Mouse (Mus musculus) G1E (cell line): Measurements from ENCODE around the gene Nr2c2ap. TPM values are rescaled to one million over a fixed set of nuclear protein-coding genes. Genes with fewer than 3 reads are reported as not detected.
A peak's percentile ranks its signal among the peaks of the same experiment; 100 is the strongest.

ENCODE experiments used
- ATAC-seq: 2 replicates; pipeline ENCODE4 v1.8.0; 2016; ENCODE audit warnings: mild to moderate bottlenecking; ENCODE audit not compliant: insufficient number of reproducible peaks, poor library complexity, low FRiP score, severe bottlenecking; ENCODE audit errors: extremely low read depth
- DNase-seq: peaks from one replicate; pipeline ENCODE4 v3.0.0; 2012; ENCODE audit warnings: low spot score
- H3K27me3 ChIP-seq: 2 replicates; pipeline ENCODE4 v1.6.1; 2012; ENCODE audit warnings: mild to moderate bottlenecking, low read length, inconsistent platforms; ENCODE audit not compliant: insufficient read depth
- H3K36me3 ChIP-seq: replicated peaks from 2 replicates; pipeline ENCODE3; 2012; ENCODE audit warnings: mild to moderate bottlenecking, inconsistent platforms
- H3K4me1 ChIP-seq: 2 replicates; pipeline ENCODE4 v1.6.1; 2012; ENCODE audit warnings: low read depth, low read length, inconsistent platforms, mixed read lengths; ENCODE audit not compliant: insufficient read depth
- H3K4me3 ChIP-seq: 2 replicates; pipeline ENCODE4 v1.5.1; 2012; ENCODE audit warnings: low read depth, mild to moderate bottlenecking, inconsistent platforms, low read length, moderate library complexity, mixed read lengths
- H3K9me3 ChIP-seq: replicated peaks from 2 replicates; pipeline ENCODE4 v1.6.1; 2012; ENCODE audit warnings: inconsistent platforms
- CTCF ChIP-seq: IDR thresholded peaks from 2 replicates; pipeline ENCODE4 v1.5.1; 2012; ENCODE audit warnings: low read depth, low read length, inconsistent platforms, mixed read lengths
- GATA1 ChIP-seq: IDR thresholded peaks from 2 replicates; pipeline ENCODE4 v1.6.1; 2012; ENCODE audit warnings: borderline replicate concordance, low read length, inconsistent platforms, mixed read lengths
- GATA2 ChIP-seq: IDR thresholded peaks from 2 replicates; pipeline ENCODE4 v1.6.1; 2012; ENCODE audit warnings: low read depth, low read length, inconsistent platforms, borderline replicate concordance
- POLR2AphosphoS5 ChIP-seq: IDR thresholded peaks from 2 replicates; pipeline ENCODE4 v1.6.1; 2012; ENCODE audit warnings: low read depth, low read length, inconsistent platforms; ENCODE audit not compliant: insufficient replicate concordance
- TAL1 ChIP-seq: conservative IDR thresholded peaks from 2 replicates; pipeline ENCODE4 v1.6.1; 2012; ENCODE audit warnings: low read depth, low read length, inconsistent platforms, mixed read lengths
- polyA plus RNA-seq: library from polyadenylated mRNA; stranded (reverse); fragments of >175 nt; gene quantifications from 2 replicates; pipeline ENCODE4 v1.2.3, GENCODE M21; 2012
- total RNA-seq, 2 experiments: library from RNA; stranded (forward) in 1 of 2; stranded (reverse) in 1 of 2; fragments of 200-1000 nt in 1 of 2; fragments of >200 nt in 1 of 2; fragmentation: Nextera tagmentation in 1 of 2; gene quantifications; 2 replicates each; pipeline ENCODE4 v1.2.3; 2014 to 2017

Nr2c2ap gene
- total and polyA plus RNA-seq, 3 experiments = 8.5 to 19.4 (median 12.0) TPM

DNA sequence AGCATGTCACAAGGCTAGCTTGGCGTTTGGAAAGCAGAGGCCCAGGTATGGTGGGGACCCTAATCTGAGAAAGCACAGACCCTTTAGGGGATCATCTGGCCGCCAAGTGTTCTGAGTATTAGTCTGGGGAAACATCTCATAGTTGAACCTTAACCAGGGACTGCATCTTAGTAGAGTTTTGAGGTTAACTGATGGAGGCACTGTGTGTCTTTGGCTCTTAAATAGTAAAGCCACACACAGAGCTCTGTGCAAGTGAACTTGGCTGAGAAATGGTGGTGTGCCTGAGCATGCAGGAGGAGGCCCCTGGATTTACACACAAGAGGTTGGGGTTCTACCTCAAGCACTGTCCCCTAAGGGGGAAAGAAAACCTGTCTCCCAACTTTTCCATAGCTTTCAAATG, 47.1 kb downstream of the Nr2c2ap start:
- Histone ChIP-seq H3K36me3 (peaks cover 85% of the 10 kb centered on the region), H3K4me1 (peaks cover 46% of the 10 kb centered on the region), H3K9me3 (no peaks in the 10 kb centered on the region), H3K4me3 (no peak overlapping the region), H3K27me3 (no peaks in the 10 kb centered on the region)
- no peak for ATAC-seq
- TF ChIP-seq TAL1 = no peak
- TF ChIP-seq CTCF = no peak
- TF ChIP-seq GATA1 = no peak
- no peak for TF ChIP-seq POLR2AphosphoS5
- no peak for TF ChIP-seq GATA2
- DNase-seq = no peak

DNA sequence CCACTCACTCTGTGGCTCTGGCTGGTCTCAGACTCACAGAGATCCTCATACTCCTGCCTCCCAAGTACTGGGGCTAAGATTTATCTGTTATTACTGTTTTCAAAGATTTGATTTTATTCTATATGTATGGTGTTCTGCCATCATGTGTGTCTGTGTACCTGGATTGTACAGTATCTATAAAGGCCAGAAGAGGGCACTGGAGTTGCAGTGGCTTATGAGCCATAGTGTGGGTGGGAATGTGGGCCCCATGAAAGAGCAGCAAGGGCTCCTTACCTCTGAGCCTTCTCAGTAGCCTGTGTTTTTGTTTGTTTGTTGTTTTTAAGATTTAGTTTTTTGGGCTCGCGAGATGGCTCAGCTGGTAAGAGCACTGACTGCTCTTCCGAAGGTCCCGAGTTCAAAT, 47.9 kb downstream of the Nr2c2ap start:
- H3K4me3 ChIP-seq = no peak overlapping the region
- no peaks in the 10 kb centered on the region for H3K9me3 ChIP-seq
- no peak for TF ChIP-seq POLR2AphosphoS5
- no peak for TF ChIP-seq GATA1
- no peak for TF ChIP-seq CTCF
- TF ChIP-seq GATA2 = no peak
- no peak for TF ChIP-seq TAL1
- ATAC-seq (no peak), DNase-seq (no peak)
- H3K27me3 ChIP-seq = no peaks in the 10 kb centered on the region
- H3K4me1 ChIP-seq = peaks cover 38% of the 10 kb centered on the region
- peaks cover 87% of the 10 kb centered on the region for H3K36me3 ChIP-seq

DNA sequence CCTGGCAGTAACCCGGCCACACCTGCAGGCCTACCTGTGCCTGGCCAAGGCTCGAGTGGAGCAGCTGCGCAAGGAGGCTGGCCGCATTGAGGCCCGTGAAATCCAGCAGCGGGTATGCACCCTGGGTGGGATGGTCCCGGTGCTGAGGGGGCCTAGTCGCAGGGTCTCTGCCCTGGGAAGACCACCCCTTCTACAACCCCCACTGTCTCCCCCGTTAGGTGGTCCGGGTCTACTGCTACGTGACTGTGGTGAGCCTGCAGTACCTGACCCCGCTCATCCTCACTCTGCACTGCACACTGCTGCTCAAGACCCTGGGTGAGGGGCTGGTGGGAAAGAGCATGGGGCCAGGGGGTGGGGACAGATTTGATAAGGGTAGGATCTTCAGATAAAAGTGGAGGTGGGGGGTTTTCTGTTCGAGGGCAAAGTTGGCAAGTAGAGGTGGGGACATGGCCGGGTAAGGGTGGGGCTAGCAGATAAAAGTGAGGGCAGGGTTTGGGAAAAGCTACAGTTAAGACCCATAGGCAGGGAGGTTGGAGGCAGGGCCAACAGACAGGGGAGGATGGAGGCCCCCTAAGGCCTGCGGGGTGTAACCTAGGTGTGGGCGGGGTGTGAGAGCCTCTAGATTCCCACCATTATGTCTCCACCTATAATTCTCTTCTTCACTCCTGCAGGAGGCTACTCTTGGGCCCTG, 50.2 kb downstream of the Nr2c2ap start:
- Histone ChIP-seq H3K9me3 (no peaks in the 10 kb centered on the region), H3K4me3 (peak overlapping the region; percentile 45; the same call in 1 of the 2 replicates), H3K36me3 (peaks cover 87% of the 10 kb centered on the region), H3K4me1 (peaks cover 33% of the 10 kb centered on the region), H3K27me3 (no peaks in the 10 kb centered on the region)
- no peak for ATAC-seq
- no peak for TF ChIP-seq POLR2AphosphoS5
- no peak for TF ChIP-seq GATA2
- TF ChIP-seq GATA1 = no peak
- TF ChIP-seq TAL1 = no peak
- TF ChIP-seq CTCF = no peak
- no peak for DNase-seq

DNA sequence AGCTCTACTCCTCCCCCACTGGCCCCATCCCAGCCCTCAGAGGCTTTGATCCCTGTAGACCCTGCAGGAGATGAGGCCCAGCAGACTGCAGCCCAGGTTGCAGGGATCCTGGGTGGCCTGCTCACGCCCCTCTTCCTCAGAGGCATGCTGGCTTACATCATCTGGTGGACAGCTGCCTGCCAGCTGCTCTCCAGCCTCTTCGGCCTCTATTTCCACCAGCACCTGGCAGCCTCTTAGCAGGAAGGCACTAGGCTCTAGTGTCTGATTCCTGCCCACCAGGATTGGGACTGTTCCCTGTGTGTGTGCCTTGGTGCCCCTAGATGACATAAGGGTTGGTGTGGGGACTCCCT, 50.7 kb downstream of the Nr2c2ap start:
- Histone ChIP-seq H3K4me3 (no peak overlapping the region; the same call in 1 of the 2 replicates), H3K36me3 (peaks cover 87% of the 10 kb centered on the region), H3K9me3 (no peaks in the 10 kb centered on the region), H3K27me3 (no peaks in the 10 kb centered on the region), H3K4me1 (peaks cover 32% of the 10 kb centered on the region)
- no peak for TF ChIP-seq GATA2
- TF ChIP-seq CTCF = no peak
- TF ChIP-seq TAL1 = no peak
- TF ChIP-seq POLR2AphosphoS5 = no peak
- no peak for TF ChIP-seq GATA1
- DNase-seq (no peak), ATAC-seq (no peak)

DNA sequence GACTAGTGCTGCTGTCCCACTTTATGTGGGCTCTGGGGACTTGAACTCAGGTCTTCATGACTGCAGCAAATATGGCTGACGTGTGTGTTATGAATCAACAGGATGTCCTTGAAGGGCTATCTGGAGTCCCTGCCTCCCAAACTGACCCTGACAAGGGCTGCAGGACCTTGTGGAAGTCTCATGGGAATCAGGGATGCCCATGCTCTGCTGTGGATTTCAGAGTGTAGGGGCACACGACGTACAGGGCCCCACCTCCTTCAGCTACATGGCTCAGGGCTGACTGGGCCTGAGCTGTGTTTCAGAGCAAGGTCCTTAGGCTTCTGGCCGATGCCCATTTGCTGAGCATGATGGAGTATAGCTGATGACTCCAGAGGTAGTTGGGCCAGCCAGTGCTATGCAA, 52.1 kb downstream of the Nr2c2ap start:
- DNase-seq = no peak
- no peak for TF ChIP-seq GATA1
- ATAC-seq = no peak
- H3K4me3 ChIP-seq = no peak overlapping the region
- peaks cover 88% of the 10 kb centered on the region for H3K36me3 ChIP-seq
- H3K27me3 ChIP-seq = no peaks in the 10 kb centered on the region
- H3K4me1 ChIP-seq = peaks cover 31% of the 10 kb centered on the region
- no peaks in the 10 kb centered on the region for H3K9me3 ChIP-seq

Other genes starting within 250 kb of the Nr2c2ap start
Only the 20 nearest of the 24 such genes appear.
- 7.3 TPM in 1 of 2 replicates, not detected in the other for gene Yjefn3, start 228.6 kb upstream of the Nr2c2ap start, total RNA-seq (2014; fragmentation: Nextera tagmentation)
- 2.1 TPM in 2 replicates for gene Yjefn3, start 228.6 kb upstream of the Nr2c2ap start, total RNA-seq (2017)
- gene Yjefn3, start 228.6 kb upstream of the Nr2c2ap start, polyA plus RNA-seq = 1.8 and 2.3 TPM in 2 replicates
- gene Gatad2a, start 134.9 kb upstream of the Nr2c2ap start, total RNA-seq (2014; fragmentation: Nextera tagmentation) = 99.3 and 101 TPM in 2 replicates
- gene Gatad2a, start 134.9 kb upstream of the Nr2c2ap start, total RNA-seq (2017) = 44.4 and 52.2 TPM in 2 replicates
- 104 and 139 TPM in 2 replicates for gene Gatad2a, start 134.9 kb upstream of the Nr2c2ap start, polyA plus RNA-seq
- 49.6 and 53.2 TPM in 2 replicates for gene Mau2, start 88.6 kb upstream of the Nr2c2ap start, total RNA-seq (2014; fragmentation: Nextera tagmentation)
- 35.4 and 37.8 TPM in 2 replicates for gene Mau2, start 88.6 kb upstream of the Nr2c2ap start, total RNA-seq (2017)
- gene Mau2, start 88.6 kb upstream of the Nr2c2ap start, polyA plus RNA-seq = 29.6 and 34.2 TPM in 2 replicates
- 17.9 and 43.3 TPM in 2 replicates for gene Sugp1, start 88.5 kb upstream of the Nr2c2ap start, total RNA-seq (2014; fragmentation: Nextera tagmentation)
- gene Sugp1, start 88.5 kb upstream of the Nr2c2ap start, total RNA-seq (2017) = 33.1 and 36.0 TPM in 2 replicates
- 44.9 and 52.9 TPM in 2 replicates for gene Sugp1, start 88.5 kb upstream of the Nr2c2ap start, polyA plus RNA-seq
- gene Tm6sf2, start 58.4 kb upstream of the Nr2c2ap start, total RNA-seq (2014; fragmentation: Nextera tagmentation) = not detected in 2 replicates
- 0.38 and 1.1 TPM in 2 replicates for gene Tm6sf2, start 58.4 kb upstream of the Nr2c2ap start, total RNA-seq (2017)
- 0.07 and 0.23 TPM in 2 replicates for gene Tm6sf2, start 58.4 kb upstream of the Nr2c2ap start, polyA plus RNA-seq
- gene Hapln4, start 47.9 kb upstream of the Nr2c2ap start, total RNA-seq (2014; fragmentation: Nextera tagmentation) = not detected in 2 replicates
- gene Hapln4, start 47.9 kb upstream of the Nr2c2ap start, total RNA-seq (2017) = 0.05 TPM in 1 of 2 replicates, not detected in the other
- gene Hapln4, start 47.9 kb upstream of the Nr2c2ap start, polyA plus RNA-seq = not detected in 2 replicates
- not detected in 2 replicates for gene Ncan, start 10.5 kb upstream of the Nr2c2ap start, total RNA-seq (2014; fragmentation: Nextera tagmentation)
- 0.05 TPM in 1 of 2 replicates, not detected in the other for gene Ncan, start 10.5 kb upstream of the Nr2c2ap start, total RNA-seq (2017)
- gene Ncan, start 10.5 kb upstream of the Nr2c2ap start, polyA plus RNA-seq = not detected in 2 replicates
- 11.9 and 12.6 TPM in 2 replicates for gene Rfxank, start 7.8 kb downstream of the Nr2c2ap start, total RNA-seq (2014; fragmentation: Nextera tagmentation)
- gene Rfxank, start 7.8 kb downstream of the Nr2c2ap start, total RNA-seq (2017) = 7.2 and 13.2 TPM in 2 replicates
- gene Rfxank, start 7.8 kb downstream of the Nr2c2ap start, polyA plus RNA-seq = 4.9 and 6.0 TPM in 2 replicates
- gene Borcs8, start 8.2 kb downstream of the Nr2c2ap start, total RNA-seq (2014; fragmentation: Nextera tagmentation) = 65.0 and 73.8 TPM in 2 replicates
- gene Borcs8, start 8.2 kb downstream of the Nr2c2ap start, total RNA-seq (2017) = 82.4 and 114 TPM in 2 replicates
- gene Borcs8, start 8.2 kb downstream of the Nr2c2ap start, polyA plus RNA-seq = 24.7 and 42.9 TPM in 2 replicates
- 2.1 and 4.4 TPM in 2 replicates for gene Mef2b, start 8.4 kb downstream of the Nr2c2ap start, total RNA-seq (2014; fragmentation: Nextera tagmentation)
- 0.17 and 0.55 TPM in 2 replicates for gene Mef2b, start 8.4 kb downstream of the Nr2c2ap start, total RNA-seq (2017)
- 2.3 and 3.1 TPM in 2 replicates for gene Mef2b, start 8.4 kb downstream of the Nr2c2ap start, polyA plus RNA-seq
- 15.3 and 22.0 TPM in 2 replicates for gene Tmem161a, start 41.0 kb downstream of the Nr2c2ap start, total RNA-seq (2014; fragmentation: Nextera tagmentation)
- gene Tmem161a, start 41.0 kb downstream of the Nr2c2ap start, total RNA-seq (2017) = 15.8 and 22.0 TPM in 2 replicates
- 119 and 145 TPM in 2 replicates for gene Tmem161a, start 41.0 kb downstream of the Nr2c2ap start, polyA plus RNA-seq
- gene Slc25a42, start 81.0 kb downstream of the Nr2c2ap start, total RNA-seq (2014; fragmentation: Nextera tagmentation) = 18.8 and 19.3 TPM in 2 replicates
- gene Slc25a42, start 81.0 kb downstream of the Nr2c2ap start, total RNA-seq (2017) = 5.1 and 5.3 TPM in 2 replicates
- gene Slc25a42, start 81.0 kb downstream of the Nr2c2ap start, polyA plus RNA-seq = 9.7 and 12.1 TPM in 2 replicates
- 16.5 and 32.5 TPM in 2 replicates for gene Sugp2, start 102.9 kb downstream of the Nr2c2ap start, total RNA-seq (2014; fragmentation: Nextera tagmentation)
- 22.7 and 27.8 TPM in 2 replicates for gene Sugp2, start 102.9 kb downstream of the Nr2c2ap start, total RNA-seq (2017)
- gene Sugp2, start 102.9 kb downstream of the Nr2c2ap start, polyA plus RNA-seq = 26.5 and 30.9 TPM in 2 replicates
- gene Armc6, start 103.1 kb downstream of the Nr2c2ap start, total RNA-seq (2014; fragmentation: Nextera tagmentation) = 7.7 and 9.3 TPM in 2 replicates
- gene Armc6, start 103.1 kb downstream of the Nr2c2ap start, total RNA-seq (2017) = 12.5 and 13.9 TPM in 2 replicates
- 13.7 and 15.2 TPM in 2 replicates for gene Armc6, start 103.1 kb downstream of the Nr2c2ap start, polyA plus RNA-seq
- 1.6 and 3.8 TPM in 2 replicates for gene Homer3, start 151.5 kb downstream of the Nr2c2ap start, total RNA-seq (2014; fragmentation: Nextera tagmentation)
- 6.0 and 6.7 TPM in 2 replicates for gene Homer3, start 151.5 kb downstream of the Nr2c2ap start, total RNA-seq (2017)
- 12.0 and 14.8 TPM in 2 replicates for gene Homer3, start 151.5 kb downstream of the Nr2c2ap start, polyA plus RNA-seq
- 41.3 and 43.8 TPM in 2 replicates for gene Ddx49, start 171.2 kb downstream of the Nr2c2ap start, total RNA-seq (2014; fragmentation: Nextera tagmentation)
- gene Ddx49, start 171.2 kb downstream of the Nr2c2ap start, total RNA-seq (2017) = 88.3 and 114 TPM in 2 replicates
- gene Ddx49, start 171.2 kb downstream of the Nr2c2ap start, polyA plus RNA-seq = 55.1 and 56.2 TPM in 2 replicates
- 147 and 152 TPM in 2 replicates for gene Cope, start 171.2 kb downstream of the Nr2c2ap start, total RNA-seq (2014; fragmentation: Nextera tagmentation)
- 78.3 and 96.7 TPM in 2 replicates for gene Cope, start 171.2 kb downstream of the Nr2c2ap start, total RNA-seq (2017)
- gene Cope, start 171.2 kb downstream of the Nr2c2ap start, polyA plus RNA-seq = 346 and 358 TPM in 2 replicates
- gene Cers1, start 184.4 kb downstream of the Nr2c2ap start, total RNA-seq (2014; fragmentation: Nextera tagmentation) = not detected in 2 replicates
- 0.38 TPM in 1 of 2 replicates, not detected in the other for gene Cers1, start 184.4 kb downstream of the Nr2c2ap start, total RNA-seq (2017)
- not detected in 2 replicates for gene Cers1, start 184.4 kb downstream of the Nr2c2ap start, polyA plus RNA-seq
- gene Gdf1, start 198.5 kb downstream of the Nr2c2ap start, total RNA-seq (2014; fragmentation: Nextera tagmentation) = not detected in 2 replicates
- not detected in 2 replicates for gene Gdf1, start 198.5 kb downstream of the Nr2c2ap start, total RNA-seq (2017)
- gene Gdf1, start 198.5 kb downstream of the Nr2c2ap start, polyA plus RNA-seq = 0.04 TPM in 1 of 2 replicates, not detected in the other
- 43.6 and 46.0 TPM in 2 replicates for gene Upf1, start 221.9 kb downstream of the Nr2c2ap start, total RNA-seq (2014; fragmentation: Nextera tagmentation)
- 22.9 and 27.5 TPM in 2 replicates for gene Upf1, start 221.9 kb downstream of the Nr2c2ap start, total RNA-seq (2017)
- 155 and 156 TPM in 2 replicates for gene Upf1, start 221.9 kb downstream of the Nr2c2ap start, polyA plus RNA-seq